Mouse (Mus musculus) E14TG2a.4 (cell line): ENCODE measurements around the gene Crybg1.

ENCODE experiments used
- CTCF ChIP-seq: conservative IDR thresholded peaks from 2 replicates; pipeline ENCODE4 v1.5.1; 2014; ENCODE audit warnings: low read length
- NANOG ChIP-seq: IDR thresholded peaks from 2 replicates; pipeline ENCODE4 v1.6.1; 2014; ENCODE audit warnings: borderline replicate concordance, low read length, mixed read lengths

DNA sequence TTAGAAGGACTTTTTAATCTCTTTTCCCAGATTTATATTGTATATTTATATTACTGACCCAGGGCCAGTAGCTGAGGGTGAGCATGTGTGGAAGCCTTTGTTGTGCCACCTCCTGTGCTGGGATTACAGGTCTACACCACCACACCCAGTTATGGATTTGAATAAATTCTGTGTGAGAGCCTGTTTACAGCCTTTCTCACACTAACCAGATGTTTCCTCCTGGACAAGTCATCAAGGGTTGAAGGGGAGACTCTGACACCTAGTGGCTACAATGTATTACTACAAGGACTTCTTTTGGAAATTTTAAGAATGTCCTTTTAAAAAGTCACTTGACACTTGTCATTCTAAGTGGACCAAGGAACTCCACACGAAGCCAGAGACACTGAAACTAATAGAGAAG, 28.7 kb upstream of the Crybg1 start:
- TF ChIP-seq CTCF (peak; percentile 66), NANOG (no peak)
